10 mouse cellular contexts compared by ENCODE assay signal in the genomic region with DNA sequence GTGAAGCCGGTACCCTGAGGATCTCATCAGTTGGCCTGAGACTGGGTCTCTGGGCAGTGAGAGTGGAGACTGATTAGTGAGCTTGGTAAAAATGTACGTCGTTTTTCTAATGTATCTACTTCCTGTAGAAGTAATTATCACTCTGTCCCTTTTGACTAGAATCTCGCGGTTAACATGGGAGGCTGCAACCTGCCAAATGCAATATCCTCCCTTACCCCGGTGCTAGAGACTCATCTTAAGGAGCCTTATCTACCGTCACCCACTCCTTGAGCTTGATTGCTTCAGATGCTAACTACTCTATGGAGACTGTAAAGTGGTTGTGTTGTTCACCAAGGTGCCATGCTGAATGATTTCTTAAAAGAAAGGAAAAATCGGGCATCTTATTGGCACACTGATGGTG. TPM values are rescaled to one million over a fixed set of nuclear protein-coding genes. Genes with fewer than 3 reads are reported as not detected.
DNase-seq lines count a peak whose midpoint lies in the region; ATAC-seq and TF ChIP-seq lines count a peak whose summit lies in the region.
"Had no signal": no experiment of that assay in that cellular context is flagged by ENCODE, and none has a peak within 500 bp of the region (broad histone marks: within the 10 kb centered on the region; RNA-seq: fewer than 3 reads in every experiment).

No protein-coding gene starts in this region.

- WGBS in heart, embryonic 13.5 days = 21% methylated on average over 8 of the region's 8 CpGs
- WGBS in forebrain, embryonic 13.5 days = 37% methylated on average over 8 of the region's 8 CpGs
- 35% methylated on average over 8 of the region's 8 CpGs for WGBS in liver, postnatal 0 days (ENCODE audit: insufficient replicate concordance)

- no peaks in the 10 kb centered on the region; the same call in 1 of the 2 replicates for H3K27me3 ChIP-seq in heart, embryonic 13.5 days (replicated peaks)
- peaks cover 13% of the 10 kb centered on the region for H3K27me3 ChIP-seq in forebrain, embryonic 13.5 days
- peaks cover 14% of the 10 kb centered on the region; the same call in 1 of the 2 replicates for H3K27me3 ChIP-seq in liver, postnatal 0 days (ENCODE audit: insufficient read depth, low read length)

- peak overlapping the region; percentile 94 for H3K4me3 ChIP-seq in heart, embryonic 13.5 days
- H3K4me3 ChIP-seq in forebrain, embryonic 13.5 days = peak overlapping the region; percentile 75
- H3K4me3 ChIP-seq in liver, postnatal 0 days (ENCODE audit: low read depth, low read length) = no peak overlapping the region

- DNase-seq in heart, postnatal 14 days = no peak
- DNase-seq in CD4-positive helper T cell, adult 2 months (ENCODE audit: low read depth, low spot score) = peak; percentile 52
- DNase-seq in liver, postnatal 0 days = no peak
- DNase-seq in retina, postnatal 1 day = no peak
- no peak for DNase-seq in kidney, postnatal 14 days
- no peak for DNase-seq in embryo, embryonic 10.5 days (ENCODE audit: low spot score)
- DNase-seq: cerebellum, adult 9-10 months; kidney, adult 18-20 months had no signal

- peak overlapping the region; percentile 99 for H3K4me2 ChIP-seq in heart, embryonic 13.5 days
- H3K4me2 ChIP-seq in forebrain, embryonic 13.5 days = peak overlapping the region; percentile 100
- peak overlapping the region; percentile 94 for H3K4me2 ChIP-seq in liver, postnatal 0 days (ENCODE audit: low read depth, low read length)

- no peak for TF ChIP-seq CTCF in liver, postnatal 0 days (IDR thresholded peaks at IDR 0.05; ENCODE audit: low read depth)

- peaks cover 32% of the 10 kb centered on the region for H3K4me1 ChIP-seq in heart, embryonic 13.5 days
- H3K4me1 ChIP-seq in forebrain, embryonic 13.5 days = peaks cover 27% of the 10 kb centered on the region
- peaks cover 15% of the 10 kb centered on the region for H3K4me1 ChIP-seq in liver, postnatal 0 days (ENCODE audit: insufficient read depth)

- H3K9ac ChIP-seq in heart, embryonic 13.5 days = peak overlapping the region; percentile 96
- no peak overlapping the region for H3K9ac ChIP-seq in forebrain, embryonic 13.5 days
- H3K9ac ChIP-seq in liver, postnatal 0 days (replicated peaks) = no peak overlapping the region

- ATAC-seq in heart, embryonic 13.5 days (ENCODE audit: extremely low read depth, insufficient number of reproducible peaks, low FRiP score, low TSS enrichment) = no peak
- no peak for ATAC-seq in forebrain, embryonic 13.5 days
- ATAC-seq in liver, postnatal 0 days = no peak

- H3K36me3 ChIP-seq in heart, embryonic 13.5 days = peaks cover 9% of the 10 kb centered on the region
- H3K36me3 ChIP-seq in forebrain, embryonic 13.5 days (ENCODE audit: poor library complexity, severe bottlenecking) = no peaks in the 10 kb centered on the region
- no peaks in the 10 kb centered on the region for H3K36me3 ChIP-seq in liver, postnatal 0 days (replicated peaks; ENCODE audit: insufficient read depth, low read length)

- no peak for TF ChIP-seq EP300 in liver, postnatal 0 days (IDR thresholded peaks at IDR 0.05; ENCODE audit: low read depth)

- H3K9me3 ChIP-seq in heart, embryonic 13.5 days = no peaks in the 10 kb centered on the region
- H3K9me3 ChIP-seq in forebrain, embryonic 13.5 days (replicated peaks) = no peaks in the 10 kb centered on the region
- no peaks in the 10 kb centered on the region for H3K9me3 ChIP-seq in liver, postnatal 0 days (ENCODE audit: low read length)

- intact Hi-C loops in heart, postnatal 14 days (cut with DNase I) = loop anchor here (5.0 kb wide), 2 partner anchors 89 to 179 kb away; no protein-coding TSS in a partner anchor

- H3K27ac ChIP-seq in heart, embryonic 13.5 days (replicated peaks) = no peak overlapping the region
- H3K27ac ChIP-seq in forebrain, embryonic 13.5 days = no peak overlapping the region
- no peak overlapping the region for H3K27ac ChIP-seq in liver, postnatal 0 days (ENCODE audit: low read depth)

RNA-seq across cellular contexts. Expression of a gene that starts 1.4 kb away (rescaled TPM):
- 1.4 and 4.7 TPM in 2 replicates for polyA plus RNA-seq in heart, embryonic 13.5 days (2015; fragmentation: Nextera tagmentation; extraction: Ambion mirVana)
- not detected for total RNA-seq in heart, postnatal 14 days (2021)
- polyA plus RNA-seq in forebrain, embryonic 13.5 days (2015; fragmentation: Nextera tagmentation; extraction: Ambion mirVana) = 0.37 and 1.6 TPM in 2 replicates
- 3,365 and 3,457 TPM in 2 replicates for polyA plus RNA-seq in liver, postnatal 0 days (2015; fragmentation: Nextera tagmentation; extraction: Ambion mirVana)

RNA-seq across cellular contexts. Expression of a gene that starts 1.9 kb away (rescaled TPM):
- 12.0 and 12.9 TPM in 2 replicates for polyA plus RNA-seq in heart, embryonic 13.5 days (2015; fragmentation: Nextera tagmentation; extraction: Ambion mirVana)
- total RNA-seq in heart, postnatal 14 days (2021) = 10 to 100 TPM; 33.5 to 49.2 TPM
- polyA plus RNA-seq in forebrain, embryonic 13.5 days (2015; fragmentation: Nextera tagmentation; extraction: Ambion mirVana) = 3.9 and 4.2 TPM in 2 replicates
- polyA plus RNA-seq in liver, postnatal 0 days (2015; fragmentation: Nextera tagmentation; extraction: Ambion mirVana) = 2.9 and 3.0 TPM in 2 replicates

Comparison
In these comparisons a context has a peak if more than half of its experiments do, and no peak if none do; other contexts are left out.
1. RNA of a gene that starts 1.4 kb away (polyA plus RNA-seq): 3,365 to 3,457 TPM in liver, postnatal 0 days; 1.4 to 4.7 TPM in heart, embryonic 13.5 days and 0.37 to 1.6 TPM in forebrain, embryonic 13.5 days; every median in the first group is over 100 times any median in the second.
2. Peak in every context shown above with its lines, with median percentiles within 50 percentile points of each other: H3K4me2 ChIP-seq.